Mouse (Mus musculus): ENCODE results near the gene Acadm. TPM values are rescaled to one million over a fixed set of nuclear protein-coding genes. Genes with fewer than 3 reads are reported as not detected.

Acadm gene
- total RNA-seq (2023), result 10 to 100 TPM; 36.3 to 37.7 TPM

GRCm38 (mm10) chr3:153944335-153944990 is at the start of gene Acadm:
Acadm (minus strand) TSS chr3:153944632.

GRCm38 (mm10) chr3:153973171-153973948 is 28.9 kb upstream of the Acadm start, which contains the start of gene Slc44a5:
Slc44a5 (plus strand) TSS chr3:153973436.

GRCm38 (mm10) chr3:153912546-153913509 is 31.6 kb downstream of the Acadm start, which contains the start of gene Rabggtb:
Rabggtb (minus strand) TSS chr3:153913009.

GRCm38 (mm10) chr3:153906136-153906871 is 38.1 kb downstream of the Acadm start, which contains the start of gene Msh4:
Msh4 (minus strand) TSS chr3:153906138.

Other genes with a start within 250 kb of the Acadm start
- gene St6galnac3, start 219.5 kb downstream of the Acadm start, total RNA-seq (2023), result 1 to 10 TPM in 1 of 2 experiments, under 1 TPM in 1; 0.77 to 2.9 TPM
- gene Asb17, start 100.4 kb downstream of the Acadm start, total RNA-seq (2023), result under 1 TPM in 1 of 2 experiments, not detected in 1; 0.40 TPM
- gene Msh4, start 38.5 kb downstream of the Acadm start, total RNA-seq (2023), result under 1 TPM; 0.24 to 0.40 TPM
- gene Rabggtb, start 31.6 kb downstream of the Acadm start, total RNA-seq (2023), result 10 to 100 TPM; 25.1 to 27.2 TPM
- not detected for gene Slc44a5, start 28.8 kb upstream of the Acadm start, total RNA-seq (2023)